Mouse (Mus musculus) hindlimb bud, embryonic 11.5 days (tissue): Measurements from ENCODE around the gene Tulp1.
"Not testable (repeated sequence)": the region's sequence is repeated elsewhere in the genome, so short reads cannot be mapped to it uniquely, and the experiment has no call there.

Experiments used
- DNase-seq: peaks from one replicate; pipeline ENCODE4 v3.0.0-alpha.2; 2012; ENCODE audit warnings: low read depth, low spot score; ENCODE audit errors: extremely low spot score

Tulp1 gene

DNA sequence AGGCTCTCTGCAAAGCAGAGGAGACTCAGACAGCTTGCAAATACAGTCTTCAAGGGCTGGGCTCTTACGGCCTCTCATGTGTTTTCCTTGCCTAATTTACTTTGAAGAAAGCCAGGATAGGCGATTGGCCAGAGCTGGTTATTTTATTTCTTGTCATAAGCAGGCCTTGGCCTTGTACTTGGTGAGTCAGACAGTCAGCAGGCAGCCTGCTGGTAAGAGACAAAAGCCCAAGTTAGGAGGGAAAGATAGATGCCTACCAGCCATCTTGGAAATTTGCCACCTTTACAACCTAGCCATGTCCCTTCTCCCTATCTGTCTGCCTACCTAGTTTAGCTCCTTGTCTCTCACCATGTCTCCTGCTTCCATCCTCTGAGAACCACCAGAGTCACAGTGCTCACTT, 6.3 kb upstream of the Tulp1 start:
- DNase-seq, result no peak

DNA sequence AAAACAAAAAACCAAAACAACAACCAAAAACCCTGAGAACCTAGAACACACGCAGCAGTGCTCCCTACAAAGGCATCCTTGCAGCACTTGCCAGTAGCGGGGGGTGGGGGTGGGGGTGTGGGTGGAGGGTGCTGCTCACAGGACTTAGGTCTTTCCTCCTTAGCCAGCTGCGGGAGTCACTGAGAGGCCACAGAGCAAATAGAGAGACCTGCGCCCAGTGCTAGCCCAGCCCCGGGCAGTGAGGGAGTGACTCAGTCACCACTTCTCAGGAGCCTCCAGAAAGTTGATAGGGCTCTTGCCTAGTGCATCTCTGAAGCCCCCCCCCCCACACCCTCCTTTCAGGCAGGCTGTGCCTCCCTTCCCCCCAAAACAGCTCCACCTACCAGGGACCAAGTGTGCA, 4.0 kb upstream of the Tulp1 start:
- DNase-seq, result no peak

DNA sequence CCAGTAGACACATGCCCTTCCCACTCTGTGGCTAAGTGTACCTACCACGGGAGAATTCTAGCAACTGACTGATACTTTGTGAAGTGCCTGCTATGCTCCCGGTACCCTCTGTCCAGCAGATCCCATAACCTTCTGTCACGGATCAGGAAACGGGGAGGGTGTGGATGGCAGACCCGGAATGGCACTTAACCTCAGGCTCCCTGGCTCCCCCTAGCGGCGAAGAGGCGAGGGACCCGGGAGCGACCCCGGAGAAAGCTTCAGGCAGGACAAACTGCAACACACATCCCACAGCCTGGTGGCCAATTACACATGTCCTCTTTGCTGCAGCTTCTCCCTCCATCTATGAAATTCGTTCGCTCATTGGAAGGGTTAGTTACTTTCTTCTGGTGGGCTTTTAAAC, 3.4 kb upstream of the Tulp1 start:
- DNase-seq, result no peak

DNA sequence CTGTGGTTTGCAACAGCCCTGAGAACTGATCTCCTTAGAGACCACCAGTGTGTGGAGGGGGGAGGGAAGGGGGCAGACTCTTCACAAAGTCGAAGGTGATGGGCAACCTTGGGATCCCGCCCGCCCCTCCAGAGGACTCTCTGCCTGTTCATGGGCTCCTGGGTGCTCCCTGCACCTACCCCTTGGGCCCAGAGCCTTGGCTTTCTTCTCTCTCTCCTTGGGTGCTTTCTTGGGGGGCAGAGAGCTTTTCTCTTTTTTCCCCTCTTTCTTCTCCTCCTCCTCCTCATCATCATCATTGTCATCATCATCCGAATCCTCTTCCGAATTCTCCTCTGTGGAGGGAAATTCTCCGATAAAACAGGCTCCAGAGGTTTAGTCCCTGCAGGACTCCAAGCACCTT, 1.5 kb downstream of the Tulp1 start:
- no peak for DNase-seq

DNA sequence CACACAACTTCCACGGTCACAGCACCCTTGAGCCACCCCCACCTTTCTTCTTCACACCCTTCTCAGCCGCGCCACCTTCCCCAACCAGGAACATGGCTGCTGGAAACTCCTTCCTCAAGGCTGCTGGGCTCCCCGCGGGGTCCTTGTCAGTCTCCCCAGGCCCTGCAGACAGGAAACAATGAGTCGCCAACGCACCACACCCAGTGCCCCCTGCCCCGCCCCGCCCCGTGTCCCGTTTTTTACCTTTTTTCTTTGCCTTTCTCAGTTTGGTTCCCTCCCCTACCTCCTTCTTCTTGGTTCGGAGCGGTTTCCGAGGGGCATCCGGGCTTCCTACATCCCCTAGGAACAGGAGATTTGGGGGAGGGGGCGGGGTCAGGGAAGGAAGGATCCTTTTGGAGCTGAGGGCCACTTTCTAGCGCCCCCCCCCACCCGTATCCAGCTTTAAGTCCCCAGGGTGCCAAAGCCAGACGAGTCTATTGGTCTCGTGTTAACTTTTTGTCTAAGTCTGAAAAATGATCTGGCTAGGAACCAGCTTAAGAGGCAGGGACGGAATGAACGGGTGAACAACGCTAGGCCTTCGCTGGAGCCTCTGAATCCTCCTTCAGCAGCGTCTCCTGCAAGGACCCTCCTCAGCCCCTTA, 2.2 kb downstream of the Tulp1 start:
- DNase-seq, result no peak

DNA sequence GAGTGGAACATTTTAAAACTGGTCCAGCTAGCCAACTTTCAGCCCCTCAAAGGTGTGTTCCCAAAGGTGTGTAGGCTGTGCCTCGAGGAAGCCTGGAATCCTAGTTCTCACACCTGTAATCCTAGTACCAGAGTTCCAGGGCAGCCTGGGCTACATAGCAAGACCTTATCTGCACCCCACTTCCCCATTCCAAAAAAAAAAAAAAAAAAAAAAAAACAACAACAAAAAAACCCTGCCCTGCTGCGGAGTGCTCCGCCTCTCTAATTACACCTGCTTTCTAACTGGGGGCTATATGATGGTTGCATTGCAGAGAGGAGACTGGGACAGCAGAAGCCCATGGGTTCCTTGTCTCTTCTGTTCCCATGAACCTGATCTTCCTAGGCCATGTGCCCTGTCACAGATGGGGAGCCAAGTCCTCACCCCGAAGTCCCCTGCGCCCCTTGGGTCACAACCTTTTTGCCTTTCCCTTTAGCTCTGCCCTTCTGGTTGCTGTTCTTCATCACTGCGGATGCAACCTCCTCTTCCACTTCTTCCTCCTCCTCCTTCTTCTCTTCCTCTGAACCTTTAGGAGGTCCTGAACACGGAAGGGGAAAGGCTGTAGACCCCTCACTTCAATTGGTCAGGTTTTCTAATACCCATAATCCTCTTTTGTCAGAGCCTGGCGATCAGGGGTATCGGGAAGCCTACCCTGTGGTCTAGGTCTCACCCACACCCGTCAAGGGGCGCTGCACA, 2.9 kb downstream of the Tulp1 start:
- DNase-seq, result no peak

DNA sequence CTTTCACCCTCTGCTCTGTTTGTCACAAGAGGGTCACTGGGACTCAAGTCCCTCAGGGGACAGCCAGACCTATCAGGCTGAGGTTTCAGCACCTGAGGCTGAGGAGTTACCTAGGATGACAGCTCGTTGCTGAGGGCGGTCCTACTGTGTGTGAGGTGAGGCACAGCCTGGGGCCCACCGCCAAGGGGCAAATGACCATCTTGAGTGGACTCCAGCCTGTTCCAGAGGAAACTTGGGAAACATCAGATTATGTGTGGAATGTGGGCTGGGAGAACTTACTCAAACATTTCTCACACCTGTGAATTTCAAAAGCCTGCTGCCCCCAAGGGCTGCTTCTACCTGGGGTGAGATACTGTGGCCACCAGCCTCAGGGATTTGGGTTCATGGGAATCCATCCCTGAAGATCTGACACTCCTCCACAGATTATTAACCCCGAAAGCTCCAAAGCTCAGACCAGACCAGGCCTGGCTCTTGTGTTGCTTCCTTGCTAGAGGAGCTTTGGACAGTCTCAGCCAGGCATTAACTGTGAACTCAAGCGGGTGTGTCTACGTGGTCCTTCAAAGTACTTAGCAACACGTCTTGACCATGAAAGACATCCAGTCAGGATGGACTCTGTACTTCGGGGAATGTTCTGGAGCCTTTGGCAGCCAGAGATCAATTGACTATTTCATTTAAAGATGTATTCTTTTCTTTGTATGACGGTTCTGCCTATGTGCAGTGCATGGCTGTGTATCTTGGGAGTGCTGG, 4.3 kb downstream of the Tulp1 start:
- no peak for DNase-seq

DNA sequence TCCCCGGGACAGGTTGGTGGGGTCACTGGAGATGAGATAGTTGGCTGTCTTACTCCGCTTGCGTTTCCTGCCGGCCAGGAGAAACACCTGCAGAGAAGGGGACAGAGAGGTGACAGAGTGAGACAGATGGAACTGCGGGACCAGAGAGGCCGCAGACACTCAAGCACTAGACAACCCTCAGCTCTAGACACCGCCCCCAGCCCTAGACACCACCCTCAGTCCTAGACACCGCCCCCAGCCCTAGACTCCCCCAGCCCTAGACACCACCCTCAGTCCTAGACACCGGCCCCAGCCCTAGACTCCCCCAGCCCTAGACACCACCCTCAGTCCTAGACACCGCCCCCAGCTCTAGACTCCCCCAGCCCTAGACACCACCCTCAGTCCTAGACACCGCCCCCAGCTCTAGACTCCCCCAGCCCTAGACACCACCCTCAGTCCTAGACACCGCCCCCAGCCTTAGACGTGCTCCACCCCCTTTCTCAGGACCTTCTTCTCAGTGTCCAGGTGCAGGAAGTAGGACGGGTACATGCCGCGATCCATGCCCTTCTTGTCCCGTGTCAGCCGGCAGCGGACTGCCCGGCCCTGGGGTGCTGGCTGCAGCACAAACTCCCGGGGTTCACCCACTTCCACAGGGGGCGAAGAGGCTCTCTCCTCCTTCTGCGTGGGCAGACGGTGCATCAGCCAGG, 6.3 kb downstream of the Tulp1 start:
- not testable (repeated sequence) for DNase-seq

DNA sequence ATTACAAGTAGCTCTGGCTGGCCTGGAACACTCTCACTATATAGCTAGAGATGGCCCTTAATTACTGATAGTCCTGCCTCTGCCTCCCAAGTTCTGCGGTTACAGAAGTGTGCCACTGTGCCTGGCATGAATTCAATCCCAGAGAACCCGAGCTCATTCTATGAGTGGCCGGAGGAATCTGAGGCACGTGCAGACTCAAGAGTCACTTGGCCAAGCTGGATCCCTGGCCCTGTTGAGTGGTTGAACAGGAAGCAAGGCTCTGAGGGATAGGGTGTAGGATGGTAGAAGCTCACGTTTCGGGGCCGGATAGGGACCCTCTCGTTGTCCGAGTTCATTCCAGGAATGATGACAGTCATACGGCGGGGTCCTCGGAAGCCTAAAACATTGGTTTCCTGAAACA, 9.2 kb downstream of the Tulp1 start:
- no peak for DNase-seq

DNA sequence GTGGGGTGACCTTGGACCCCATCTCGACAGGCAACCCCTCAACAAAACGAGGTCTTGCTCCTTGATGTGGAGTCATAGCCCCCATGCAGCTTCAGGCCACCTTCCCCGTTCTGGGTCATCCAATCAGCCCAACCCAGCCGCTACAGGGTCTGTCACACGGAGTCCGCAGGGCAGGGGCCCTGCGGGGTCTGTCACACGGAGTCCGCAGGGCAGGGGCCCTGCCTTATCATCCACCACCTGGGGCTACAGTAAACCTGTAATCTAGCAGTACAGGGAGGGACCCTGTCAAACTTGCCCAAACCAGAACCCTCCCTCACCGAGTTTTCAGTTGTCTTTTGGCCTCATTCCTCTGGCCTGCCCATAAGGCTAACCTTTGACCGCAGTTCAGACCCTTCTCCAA, 13.0 kb downstream of the Tulp1 start:
- no peak for DNase-seq

DNA sequence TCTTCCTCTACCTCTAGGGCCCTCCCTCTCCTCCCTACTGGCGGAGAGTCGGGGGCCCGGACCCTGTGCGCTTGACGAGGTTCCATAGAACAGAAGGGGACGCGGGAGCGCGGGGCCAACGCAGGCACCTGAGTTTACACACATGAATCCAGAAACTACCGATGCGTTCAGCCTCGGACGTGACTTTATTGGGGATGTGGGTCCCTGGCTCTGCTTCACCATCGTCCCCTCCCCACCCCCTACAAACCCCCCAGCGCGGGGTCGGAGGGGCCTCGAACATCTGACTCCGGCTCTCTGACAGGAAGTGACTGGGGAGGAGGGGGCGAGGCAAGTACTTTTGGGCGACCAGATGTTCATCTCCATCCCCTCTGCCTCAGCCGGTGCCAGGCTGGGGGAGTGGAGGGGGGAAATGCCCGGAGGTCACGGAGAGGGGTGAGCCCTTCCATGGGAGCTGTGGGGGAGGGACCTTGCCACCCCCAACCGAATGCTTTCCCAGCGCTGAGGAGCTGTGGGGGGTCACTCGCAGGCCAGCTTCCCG, 13.6 kb downstream of the Tulp1 start:
- DNase-seq, result no peak

DNA sequence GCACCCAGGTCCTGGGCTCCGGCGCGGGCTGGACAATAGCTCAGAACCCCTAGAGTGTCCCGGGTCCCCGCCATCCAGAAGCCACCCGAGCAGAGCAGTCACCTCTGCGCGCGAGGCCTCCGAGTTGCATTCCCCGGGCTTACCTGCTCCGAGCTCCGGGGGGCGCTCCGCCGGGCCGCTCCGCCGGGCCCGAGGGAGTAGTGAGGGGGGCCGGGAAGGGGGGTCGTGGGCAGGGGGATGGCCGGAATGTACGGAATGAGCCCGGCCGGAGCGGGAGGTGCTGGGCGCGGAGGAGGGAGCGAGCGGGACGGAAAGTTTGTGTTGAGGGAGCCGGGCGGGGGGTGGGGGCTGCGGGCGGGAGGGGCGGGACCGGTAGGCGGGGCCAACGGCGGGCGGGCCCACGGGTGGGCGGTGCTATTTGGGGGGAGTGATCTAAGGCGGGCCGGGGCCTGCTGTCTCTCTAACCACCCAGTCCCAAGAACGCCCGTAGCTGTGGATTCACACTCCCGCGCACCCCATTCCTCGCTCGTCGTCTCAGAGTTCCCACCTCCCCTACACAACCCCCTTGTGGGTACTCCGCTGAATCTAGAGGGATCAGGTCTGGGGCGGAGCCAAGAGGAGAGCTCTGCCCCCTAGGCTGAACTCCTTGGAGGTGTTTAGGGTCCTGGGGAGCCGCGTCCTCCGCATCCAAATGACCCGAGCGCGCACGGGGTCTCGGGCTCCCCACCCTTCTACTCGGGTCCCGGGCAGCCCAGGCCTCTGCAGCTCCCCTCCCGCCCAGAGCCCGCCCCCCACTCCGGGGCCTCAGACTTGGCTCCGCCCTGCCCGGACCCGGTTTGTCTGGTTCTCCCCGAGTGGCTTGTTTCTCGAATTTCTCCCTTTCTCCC, 14.3 kb downstream of the Tulp1 start, which contains the start of gene Tead3:
Tead3 (minus strand) TSS at position 352 of the 887 bp plus-strand sequence.
- no peak for DNase-seq

DNA sequence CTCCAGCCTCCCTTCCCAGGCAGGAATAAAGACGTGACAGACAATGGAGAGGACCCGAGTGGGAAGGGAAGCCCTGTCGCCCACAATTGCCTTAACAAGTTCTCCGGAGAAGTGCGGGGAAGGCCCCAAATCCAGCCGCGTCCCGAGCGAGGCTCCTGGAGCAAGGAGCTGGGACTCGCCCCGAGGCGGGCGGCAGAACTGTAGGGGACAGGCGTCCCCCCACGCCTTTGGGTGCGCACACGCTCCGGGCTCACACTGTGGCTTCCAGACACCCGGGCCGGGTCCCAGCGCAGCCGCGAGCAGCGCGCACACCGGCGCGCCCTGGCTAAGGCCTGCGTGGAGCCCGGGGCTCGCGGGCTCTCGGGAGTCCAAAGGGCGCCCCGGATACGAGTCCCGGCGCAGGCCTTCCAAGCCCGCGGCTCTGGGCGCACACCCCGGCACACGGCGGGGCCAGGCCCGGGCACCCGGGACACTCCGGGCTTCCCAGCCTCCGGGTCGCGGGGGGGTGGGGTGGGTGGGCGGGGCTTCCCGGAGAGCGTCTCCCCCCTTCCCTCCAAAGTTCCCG, 15.0 kb downstream of the Tulp1 start:
- no peak for DNase-seq

DNA sequence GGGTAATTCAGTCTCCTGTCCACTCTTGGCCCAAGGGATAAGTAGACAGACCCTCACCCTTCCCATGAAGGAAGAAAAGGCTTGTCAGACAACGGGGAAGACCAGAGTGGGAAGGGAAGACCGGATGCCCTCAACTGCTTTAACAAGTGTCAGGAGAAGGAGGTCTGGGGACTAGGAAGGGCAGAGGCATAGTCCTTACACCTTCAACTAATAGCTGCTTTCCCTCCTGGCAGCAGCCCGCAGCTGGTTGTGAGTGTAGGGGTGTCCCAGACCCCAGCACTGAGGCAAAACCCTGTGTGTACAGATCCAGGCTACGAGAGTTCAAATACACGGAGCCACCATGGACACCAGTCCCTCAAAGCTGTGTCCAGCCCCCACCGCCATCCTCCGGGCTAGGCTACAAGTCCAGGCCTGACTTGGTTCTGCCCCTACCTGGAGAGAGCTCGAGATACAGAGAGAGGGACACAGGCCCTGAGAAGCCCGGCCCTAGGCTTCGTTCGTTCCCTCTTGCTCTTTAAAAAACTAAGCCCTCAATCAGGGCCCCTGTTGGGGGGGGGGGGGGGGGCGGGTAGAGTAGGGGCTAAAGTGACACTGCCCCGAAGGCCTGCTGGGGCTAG, 15.7 kb downstream of the Tulp1 start:
- no peak for DNase-seq

DNA sequence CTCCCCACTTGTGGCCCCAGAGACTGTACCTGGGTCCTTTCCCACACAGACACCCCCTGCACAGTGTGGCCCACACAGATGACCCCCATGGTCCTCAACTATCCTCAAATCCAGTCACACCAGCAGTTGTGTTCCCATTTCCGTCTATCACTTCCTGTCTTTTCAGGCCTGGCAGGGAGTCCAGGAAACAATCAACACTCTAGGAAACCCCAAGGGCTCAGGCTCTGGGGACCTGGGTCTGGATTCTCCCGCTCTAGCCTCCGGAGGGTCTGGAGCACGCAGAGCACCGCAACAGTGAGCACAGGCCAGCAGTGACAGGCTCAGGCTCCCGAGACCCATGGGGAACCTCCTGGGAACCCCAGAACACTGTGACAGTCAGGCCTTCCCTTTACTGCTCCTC, 16.8 kb downstream of the Tulp1 start:
- DNase-seq, result no peak

DNA sequence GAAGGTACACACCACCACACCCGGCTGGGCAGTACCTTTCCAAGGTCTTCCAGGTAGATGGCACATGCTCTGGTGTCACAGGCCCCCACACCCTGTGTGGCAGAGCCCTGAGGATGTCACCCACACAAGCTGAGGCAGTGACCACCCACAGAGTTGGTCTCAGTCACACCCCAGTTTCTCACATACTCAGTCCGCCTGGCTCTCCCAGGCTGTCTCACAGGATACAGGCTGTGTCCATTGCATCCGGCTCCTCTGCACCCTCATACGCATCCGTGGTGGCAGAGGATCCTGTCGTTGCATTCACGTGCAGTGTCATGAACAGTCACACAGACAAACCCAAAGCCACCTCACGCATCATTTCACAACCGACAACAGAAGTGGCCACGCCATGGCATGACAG, 17.7 kb downstream of the Tulp1 start:
- DNase-seq, result no peak

DNA sequence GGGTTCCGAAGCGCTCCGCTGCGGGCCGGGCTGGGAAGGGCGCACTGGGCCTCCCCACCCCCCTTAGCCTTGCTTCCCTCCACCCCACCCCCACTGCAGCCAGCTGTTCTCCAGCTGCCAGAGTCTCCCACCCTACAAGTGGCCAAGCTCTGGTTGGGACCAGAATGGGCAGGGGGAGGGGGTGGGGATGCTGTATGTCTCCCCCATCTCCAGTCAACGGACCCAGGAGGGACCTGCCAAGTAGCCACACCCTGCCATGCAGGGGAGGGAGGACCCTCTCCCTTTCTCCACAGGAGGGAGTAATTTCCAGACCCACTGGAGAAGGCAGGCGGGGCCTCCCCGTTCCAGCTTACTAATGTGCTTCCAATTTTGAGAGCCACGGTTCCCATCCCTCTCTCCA, 19.1 kb downstream of the Tulp1 start:
- no peak for DNase-seq

DNA sequence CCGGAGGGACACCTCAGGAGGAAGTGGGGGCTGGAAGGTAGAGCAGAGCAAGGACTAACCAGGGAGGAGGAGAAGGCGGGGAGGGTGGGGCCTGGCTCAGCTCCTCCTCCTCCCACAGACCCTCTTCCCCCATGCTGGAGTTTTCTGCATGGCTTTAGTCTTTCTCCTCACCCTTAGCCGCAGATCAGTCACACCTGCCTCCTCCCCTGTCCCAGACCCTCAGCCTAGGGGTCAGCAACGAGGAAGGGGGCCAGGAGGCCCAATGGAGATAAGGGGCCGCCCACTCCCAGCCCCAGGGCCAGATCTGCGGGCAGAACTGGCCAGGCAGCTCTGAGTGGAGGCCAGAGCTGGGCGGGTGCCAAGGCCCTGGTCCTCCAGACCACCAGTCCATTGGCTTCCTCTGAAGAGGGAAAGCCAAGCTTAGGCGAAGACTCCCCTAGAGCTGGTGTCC, 19.7 kb downstream of the Tulp1 start:
- no peak for DNase-seq

DNA sequence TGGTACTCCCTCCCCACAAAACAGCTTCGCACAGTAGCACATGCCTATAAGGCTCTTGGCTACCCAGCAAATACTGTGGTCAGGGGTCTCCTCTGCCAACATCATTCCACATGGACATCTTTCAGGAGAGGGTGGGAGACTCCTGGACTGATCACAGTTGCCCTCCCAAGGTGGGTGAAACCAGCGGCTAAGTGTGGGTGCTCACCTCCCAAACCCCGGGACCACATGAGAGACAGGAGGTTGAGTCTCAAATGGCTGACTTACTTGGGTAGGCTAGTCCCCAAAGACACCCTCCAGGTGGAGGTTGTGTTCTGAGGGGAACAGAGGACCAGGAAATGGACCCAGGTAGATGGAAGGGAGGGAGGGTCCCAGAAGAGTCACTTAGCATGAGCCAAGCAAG, 20.4 kb downstream of the Tulp1 start:
- DNase-seq, result no peak
